Mouse (Mus musculus) heart, embryonic 11.5 days (tissue): ENCODE data around the gene Ptprn2. TPM values are rescaled to one million over a fixed set of nuclear protein-coding genes. Genes with fewer than 3 reads are reported as not detected.

Experiments
- ATAC-seq: fragments of 200-750 bp; cut with Nextera tagmentation; replicated peaks from 2 replicates; pipeline ENCODE4 v1.8.0; 2017; ENCODE audit warnings: moderate library complexity; ENCODE audit not compliant: insufficient number of reproducible peaks, low FRiP score, low TSS enrichment
- H3K27ac ChIP-seq: fragments of 300-500 bp; sonication (generic); 2 replicates; pipeline ENCODE4 v1.5.1; 2014; ENCODE audit warnings: mild to moderate bottlenecking, low read depth, low read length
- H3K27me3 ChIP-seq: fragments of 300-500 bp; sonication (generic); 2 replicates; pipeline ENCODE4 v1.6.1; 2014; ENCODE audit warnings: mild to moderate bottlenecking, low read length, mixed read lengths; ENCODE audit not compliant: control insufficient read depth, insufficient read depth
- H3K36me3 ChIP-seq: fragments of 300-500 bp; sonication (generic); 2 replicates; pipeline ENCODE4 v1.6.1; 2014; ENCODE audit warnings: mild to moderate bottlenecking, low read length, moderate library complexity, mixed read lengths; ENCODE audit not compliant: control insufficient read depth, insufficient read depth
- H3K4me1 ChIP-seq: fragments of 300-500 bp; sonication (generic); 2 replicates; pipeline ENCODE4 v1.6.1; 2014; ENCODE audit warnings: low read length; ENCODE audit not compliant: control insufficient read depth, insufficient read depth
- H3K4me2 ChIP-seq: fragments of 300-500 bp; sonication (generic); 2 replicates; pipeline ENCODE4 v1.6.1; 2014; ENCODE audit warnings: mild to moderate bottlenecking, moderate library complexity
- H3K4me3 ChIP-seq: fragments of 300-500 bp; sonication (generic); 2 replicates; pipeline ENCODE4 v1.5.1; 2014; ENCODE audit warnings: low read depth, low read length
- H3K9ac ChIP-seq: fragments of 300-500 bp; sonication (generic); 2 replicates; pipeline ENCODE4 v1.6.1; 2014; ENCODE audit warnings: mild to moderate bottlenecking, low read depth, low read length, moderate library complexity
- H3K9me3 ChIP-seq: fragments of 300-500 bp; sonication (generic); replicated peaks from 2 replicates; pipeline ENCODE4 v1.6.1; 2016; ENCODE audit warnings: low read length; ENCODE audit not compliant: control insufficient read depth
- WGBS: fragments of 180-500 bp; shearing (Covaris S2); extraction: QIAGEN DNeasy Blood & Tissue Kit; methylation state at CpG from one replicate; pipeline ENCODE4 v1.1.7; 2014; ENCODE audit not compliant: insufficient replicate concordance; 5-methylcytosine and 5-hydroxymethylcytosine counted together
- polyA plus RNA-seq: library from polyadenylated mRNA; unstranded; fragments of >200 nt; fragmentation: Nextera tagmentation; extraction: Ambion mirVana; gene quantifications from 2 replicates; pipeline ENCODE4 v1.2.1, GENCODE M21; 2014

Gene Ptprn2
- polyA plus RNA-seq, 1 experiment from 2014 or later = not detected

DNA sequence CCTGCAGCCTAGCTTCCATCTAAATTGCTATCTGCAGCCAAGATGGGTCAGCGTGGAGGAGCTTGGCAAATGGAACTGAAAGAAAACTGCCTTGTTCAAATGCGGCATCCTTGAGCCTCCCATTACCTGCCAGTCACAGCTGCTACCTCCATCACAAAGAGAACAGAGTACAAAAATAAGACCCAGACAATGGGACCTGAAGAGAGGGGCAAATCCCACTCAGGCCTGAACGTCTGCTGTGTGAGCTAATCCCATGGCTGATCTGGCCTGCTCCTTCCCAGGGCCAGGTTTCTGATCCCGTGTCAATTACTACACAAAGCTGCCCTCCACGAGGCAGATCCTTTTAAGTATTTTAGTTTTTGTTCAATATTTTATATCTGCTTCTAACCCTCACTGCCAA, 441.6 kb downstream of the Ptprn2 start:
- Histone ChIP-seq H3K4me1 (no peaks in the 10 kb centered on the region), H3K4me3 (no peak overlapping the region), H3K27me3 (no peaks in the 10 kb centered on the region), H3K27ac (no peak overlapping the region), H3K36me3 (no peaks in the 10 kb centered on the region), H3K9me3 (no peaks in the 10 kb centered on the region), H3K9ac (no peak overlapping the region), H3K4me2 (no peak overlapping the region)
- no peak for ATAC-seq
- 72% methylated on average over 5 of the region's 5 CpGs for WGBS

DNA sequence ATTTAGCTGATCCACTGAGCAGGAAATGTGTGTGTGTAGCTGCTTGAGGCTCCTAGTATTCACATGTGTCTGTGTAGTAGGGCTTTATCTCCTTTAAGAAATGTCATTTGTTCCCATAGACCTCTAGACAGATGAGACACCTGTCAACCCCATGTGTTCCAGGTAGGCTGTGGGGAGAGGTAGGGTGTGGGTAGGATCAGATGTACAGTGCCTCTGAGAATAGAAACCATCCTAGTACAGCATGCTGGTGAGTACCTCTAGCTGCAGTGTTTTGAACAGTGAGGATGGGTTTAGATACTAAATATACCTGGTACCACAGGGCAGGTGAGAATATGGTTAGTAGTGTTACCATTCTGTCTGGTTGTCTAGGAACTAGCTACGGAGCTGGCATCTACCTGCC, 442.0 kb downstream of the Ptprn2 start:
- H3K27ac ChIP-seq = no peak overlapping the region
- no peak overlapping the region for H3K4me3 ChIP-seq
- H3K9me3 ChIP-seq = no peaks in the 10 kb centered on the region
- no peaks in the 10 kb centered on the region for H3K4me1 ChIP-seq
- H3K9ac ChIP-seq = no peak overlapping the region
- no peak for ATAC-seq
- no peaks in the 10 kb centered on the region for H3K36me3 ChIP-seq
- WGBS = 87% methylated on average over 1 of the region's 1 CpGs
- no peak overlapping the region for H3K4me2 ChIP-seq
- no peaks in the 10 kb centered on the region for H3K27me3 ChIP-seq

DNA sequence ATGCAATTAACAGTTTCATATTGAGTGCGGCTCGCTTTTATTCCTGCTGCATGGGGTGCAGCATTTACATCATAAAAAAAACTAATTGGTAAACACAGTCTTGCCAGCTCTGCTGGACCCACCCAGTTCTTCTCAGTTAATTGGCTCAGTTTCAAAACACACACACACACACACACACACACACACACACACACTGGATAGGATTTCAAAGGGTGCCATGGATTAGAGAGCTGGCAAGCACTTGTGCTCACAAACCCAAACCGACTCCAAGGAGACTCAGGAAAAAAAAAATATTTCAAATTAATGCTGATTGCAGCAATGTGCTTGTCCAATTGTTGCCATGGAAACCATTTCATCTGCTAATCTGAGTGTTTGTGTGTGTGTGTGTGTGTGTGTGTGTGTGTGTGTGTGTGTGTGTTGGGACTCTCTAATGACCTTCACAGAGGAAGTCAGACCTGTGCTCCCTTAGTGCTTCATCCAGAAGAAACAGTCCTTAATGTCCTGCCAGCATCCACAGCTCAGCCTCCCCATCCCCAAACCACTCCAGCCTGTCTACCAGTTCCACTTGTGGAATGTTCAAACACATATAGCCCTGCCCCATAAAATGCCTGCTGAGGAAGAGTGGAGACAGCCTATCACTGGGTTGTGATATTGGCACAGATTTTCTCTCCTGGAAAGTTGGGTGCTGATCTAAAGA, 452.8 kb downstream of the Ptprn2 start:
- no peak for ATAC-seq
- H3K27ac ChIP-seq = no peak overlapping the region
- H3K4me3 ChIP-seq = no peak overlapping the region
- no peaks in the 10 kb centered on the region for H3K4me1 ChIP-seq
- no peak overlapping the region for H3K9ac ChIP-seq
- no peaks in the 10 kb centered on the region for H3K27me3 ChIP-seq
- H3K36me3 ChIP-seq = no peaks in the 10 kb centered on the region
- H3K4me2 ChIP-seq = no peak overlapping the region
- H3K9me3 ChIP-seq = no peaks in the 10 kb centered on the region
- 63% methylated on average over 3 of the region's 3 CpGs for WGBS

DNA sequence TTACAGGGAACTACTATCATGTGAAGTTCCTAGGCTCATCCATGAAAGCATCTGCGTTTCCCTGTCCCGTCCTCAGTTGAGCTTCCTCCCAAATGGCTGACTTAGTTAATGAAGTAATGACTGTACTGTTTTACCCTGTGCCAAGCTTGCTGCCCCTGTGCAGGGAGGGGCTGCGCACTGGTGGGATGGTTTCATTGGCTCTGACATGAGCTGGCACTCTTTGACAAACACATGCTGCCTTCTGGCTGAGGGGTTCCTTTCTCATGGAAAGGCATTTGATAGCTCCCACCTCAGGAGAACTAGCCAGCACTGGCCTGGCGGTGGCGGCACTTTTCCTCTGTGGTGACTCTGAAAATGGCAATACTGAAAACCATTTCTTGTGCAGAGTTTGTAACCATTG, 458.4 kb downstream of the Ptprn2 start:
- Histone ChIP-seq H3K27ac (no peak overlapping the region), H3K36me3 (no peaks in the 10 kb centered on the region), H3K9me3 (no peaks in the 10 kb centered on the region), H3K9ac (no peak overlapping the region), H3K4me3 (no peak overlapping the region), H3K4me1 (no peaks in the 10 kb centered on the region), H3K27me3 (no peaks in the 10 kb centered on the region), H3K4me2 (no peak overlapping the region)
- no peak for ATAC-seq
- 75% methylated on average over 5 of the region's 5 CpGs for WGBS

- H3K4me1 ChIP-seq = no peaks in the 10 kb centered on the region
- H3K4me3 ChIP-seq = no peak overlapping the region
- no peak for ATAC-seq
- no peak overlapping the region for H3K27ac ChIP-seq
- no peaks in the 10 kb centered on the region for H3K27me3 ChIP-seq
- H3K36me3 ChIP-seq = no peaks in the 10 kb centered on the region
- no peak overlapping the region for H3K9ac ChIP-seq
- 63% methylated on average over 4 of the region's 4 CpGs for WGBS
- H3K9me3 ChIP-seq = no peaks in the 10 kb centered on the region
- no peak overlapping the region for H3K4me2 ChIP-seq
Observed at GRCm38 (mm10) chr12:116948151-116948928, 462.8 kb downstream of the Ptprn2 start.

DNA sequence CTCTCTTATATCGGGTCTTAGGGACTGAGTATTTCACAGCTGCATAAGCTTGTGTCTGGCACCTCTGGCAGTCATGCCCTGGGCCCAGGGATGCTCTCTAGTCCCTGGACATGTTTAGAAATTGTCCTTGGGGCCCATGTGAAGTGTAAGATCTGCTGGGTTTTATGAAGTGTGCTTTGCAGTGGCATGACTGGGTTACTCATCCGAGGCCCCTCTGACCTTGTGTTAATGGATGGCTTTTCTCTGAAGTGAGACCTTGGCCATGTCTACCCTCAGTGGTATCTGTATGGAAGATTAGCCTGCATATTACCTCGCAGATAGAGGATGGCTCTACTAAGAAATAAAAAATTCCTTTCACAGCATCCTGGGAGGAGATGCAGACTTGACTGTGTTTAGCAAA, 464.2 kb downstream of the Ptprn2 start:
- WGBS = 56% methylated on average over 3 of the region's 3 CpGs
- Histone ChIP-seq H3K4me1 (no peaks in the 10 kb centered on the region), H3K9me3 (no peaks in the 10 kb centered on the region), H3K27me3 (no peaks in the 10 kb centered on the region), H3K4me2 (no peak overlapping the region), H3K4me3 (no peak overlapping the region), H3K27ac (no peak overlapping the region), H3K36me3 (no peaks in the 10 kb centered on the region), H3K9ac (no peak overlapping the region)
- no peak for ATAC-seq

GRCm38 (mm10) chr12:116952452-116953205, 467.1 kb downstream of the Ptprn2 start:
- no peak for ATAC-seq
- 72% methylated on average over 13 of the region's 13 CpGs for WGBS

GRCm38 (mm10) chr12:116959164-116959563, 473.6 kb downstream of the Ptprn2 start:
- H3K4me3 ChIP-seq = no peak overlapping the region
- H3K4me2 ChIP-seq = no peak overlapping the region
- no peaks in the 10 kb centered on the region for H3K9me3 ChIP-seq
- 81% methylated on average over 2 of the region's 2 CpGs for WGBS
- H3K36me3 ChIP-seq = no peaks in the 10 kb centered on the region
- ATAC-seq = no peak
- H3K9ac ChIP-seq = no peak overlapping the region
- no peak overlapping the region for H3K27ac ChIP-seq
- no peaks in the 10 kb centered on the region for H3K27me3 ChIP-seq
- H3K4me1 ChIP-seq = no peaks in the 10 kb centered on the region

More at GRCm38 (mm10) chr12:116952452-116953205, 467.1 kb downstream of the Ptprn2 start:
- H3K27ac ChIP-seq = no peak overlapping the region
- no peaks in the 10 kb centered on the region for H3K9me3 ChIP-seq
- H3K9ac ChIP-seq = no peak overlapping the region
- H3K4me1 ChIP-seq = no peaks in the 10 kb centered on the region
- H3K36me3 ChIP-seq = no peaks in the 10 kb centered on the region
- H3K4me2 ChIP-seq = no peak overlapping the region
- H3K27me3 ChIP-seq = no peaks in the 10 kb centered on the region
- no peak overlapping the region for H3K4me3 ChIP-seq
